Mouse (Mus musculus) neural tube, embryonic 13.5 days (tissue): ENCODE measurements around the gene Cdh24. TPM values are rescaled to one million over a fixed set of nuclear protein-coding genes. Genes with fewer than 3 reads are reported as not detected.
"Not testable (repeated sequence)": the region's sequence is repeated elsewhere in the genome, so short reads cannot be mapped to it uniquely, and the experiment has no call there.

Experiments
- ATAC-seq: fragments of 200-750 bp; cut with Nextera tagmentation; 2 replicates; pipeline ENCODE4 v1.8.0; 2017; ENCODE audit warnings: low read depth, mild to moderate bottlenecking, moderate TSS enrichment, moderate library complexity
- H3K27ac ChIP-seq: fragments of 300-500 bp; sonication (generic); replicated peaks from 2 replicates; pipeline ENCODE4 v1.5.1; 2015; ENCODE audit warnings: moderate library complexity, mild to moderate bottlenecking, inconsistent platforms
- H3K27me3 ChIP-seq: fragments of 300-500 bp; sonication (generic); 2 replicates; pipeline ENCODE4 v1.6.1; 2015; ENCODE audit warnings: mild to moderate bottlenecking, inconsistent platforms
- H3K36me3 ChIP-seq: fragments of 300-500 bp; sonication (generic); 2 replicates; pipeline ENCODE4 v1.6.1; 2015; ENCODE audit warnings: mild to moderate bottlenecking, inconsistent platforms
- H3K4me1 ChIP-seq: fragments of 300-500 bp; sonication (generic); replicated peaks from 2 replicates; pipeline ENCODE4 v1.6.1; 2015; ENCODE audit warnings: inconsistent platforms
- H3K4me2 ChIP-seq: fragments of 300-500 bp; sonication (generic); 2 replicates; pipeline ENCODE4 v1.6.1; 2015; ENCODE audit warnings: inconsistent platforms, mild to moderate bottlenecking, moderate library complexity
- H3K4me3 ChIP-seq: fragments of 300-500 bp; sonication (generic); 2 replicates; pipeline ENCODE4 v1.5.1; 2015; ENCODE audit warnings: mild to moderate bottlenecking, inconsistent platforms
- H3K9ac ChIP-seq: fragments of 300-500 bp; sonication (generic); 2 replicates; pipeline ENCODE4 v1.6.1; 2015; ENCODE audit warnings: moderate library complexity, mild to moderate bottlenecking, inconsistent platforms
- H3K9me3 ChIP-seq: fragments of 300-500 bp; sonication (generic); 2 replicates; pipeline ENCODE4 v1.6.1; 2016; ENCODE audit warnings: inconsistent platforms
- WGBS: fragments of 180-500 bp; shearing (Covaris S2); methylation state at CpG from one replicate; pipeline ENCODE4 v1.1.7; 2015; 5-methylcytosine and 5-hydroxymethylcytosine counted together
- polyA plus RNA-seq: library from polyadenylated mRNA; unstranded; fragments of >200 nt; fragmentation: Nextera tagmentation; extraction: Ambion mirVana; gene quantifications from 2 replicates; pipeline ENCODE4 v1.2.1, GENCODE M21; 2015

The Cdh24 gene
- polyA plus RNA-seq, 1 experiment from 2014 or later: 9.2 TPM

DNA sequence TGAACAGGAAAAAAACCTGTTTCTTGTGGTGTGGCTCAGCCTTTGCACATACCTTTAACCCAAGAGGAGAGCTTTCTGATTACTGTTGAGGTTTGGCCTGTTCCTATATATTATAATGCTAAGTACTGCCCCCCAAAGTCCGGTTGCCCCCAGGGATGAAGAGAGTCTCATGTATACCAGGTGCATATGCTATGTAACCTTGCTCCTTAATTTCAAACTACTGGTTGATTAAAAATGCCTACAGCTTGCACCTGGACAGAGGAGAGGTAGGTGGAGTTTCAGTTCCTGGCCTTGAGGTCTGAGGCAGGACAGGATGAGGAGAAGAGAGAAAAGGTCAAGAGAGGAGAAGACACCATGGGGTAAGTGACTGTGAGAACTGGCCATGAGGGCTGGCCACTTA lies 20.0 kb downstream of the Cdh24 start, which contains the start of gene Psmb11:
Gene Psmb11, plus strand, starts transcription at position 301 of the 400 bp plus-strand sequence.
- Histone ChIP-seq H3K36me3 (0 out of 2 replicates have a peak, but pooled peaks cover 4% of the 10 kb centered on the region), H3K9me3 (no peaks in the 10 kb centered on the region), H3K27ac (no peak within 1 kb of the TSS), H3K9ac (no peak within 1 kb of the TSS), H3K27me3 (no peaks in the 10 kb centered on the region), H3K4me2 (no peak within 1 kb of the TSS), H3K4me1 (peaks cover 12% of the 10 kb centered on the region), H3K4me3 (no peak within 1 kb of the TSS)
- 87% methylated on average over 1 of the region's 1 CpGs for WGBS
- ATAC-seq: no peak

DNA sequence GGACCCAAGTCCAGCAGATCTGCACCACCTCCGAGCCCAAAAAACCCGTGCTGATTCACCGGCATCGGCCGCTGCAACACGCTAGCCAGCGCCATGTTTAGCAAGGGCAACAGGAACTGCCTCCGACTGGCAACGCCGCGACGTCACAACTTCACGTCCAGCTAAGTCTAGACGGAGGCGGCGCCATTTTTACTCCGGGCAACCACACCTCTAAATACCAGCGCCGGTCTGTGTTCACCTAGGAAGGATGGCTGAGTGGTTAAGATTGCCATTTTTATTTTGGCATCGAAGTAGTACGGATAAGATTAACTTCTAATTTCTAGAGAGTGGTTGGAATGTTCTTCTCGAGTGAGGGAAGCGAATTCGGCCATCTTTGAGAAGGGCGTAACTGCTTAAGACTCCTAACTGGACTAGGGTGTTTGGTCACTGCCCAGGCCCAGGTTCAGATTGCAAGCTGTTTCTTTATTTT lies 23.2 kb downstream of the Cdh24 start, which contains the start of gene Psmb5:
Gene Psmb5, minus strand, starts transcription at position 126 of the 469 bp plus-strand sequence.
- WGBS: under 1% methylated on average over 25 of the region's 25 CpGs
- Histone ChIP-seq H3K36me3 (peaks cover 26% of the 10 kb centered on the region), H3K4me2 (peak within 1 kb of the TSS; percentile 84), H3K27ac (peak within 1 kb of the TSS; percentile 88), H3K9me3 (no peaks in the 10 kb centered on the region), H3K27me3 (no peaks in the 10 kb centered on the region), H3K9ac (peak within 1 kb of the TSS; percentile 97), H3K4me1 (peaks cover 24% of the 10 kb centered on the region), H3K4me3 (peak within 1 kb of the TSS; percentile 83)
- ATAC-seq: peak; percentile 90

DNA sequence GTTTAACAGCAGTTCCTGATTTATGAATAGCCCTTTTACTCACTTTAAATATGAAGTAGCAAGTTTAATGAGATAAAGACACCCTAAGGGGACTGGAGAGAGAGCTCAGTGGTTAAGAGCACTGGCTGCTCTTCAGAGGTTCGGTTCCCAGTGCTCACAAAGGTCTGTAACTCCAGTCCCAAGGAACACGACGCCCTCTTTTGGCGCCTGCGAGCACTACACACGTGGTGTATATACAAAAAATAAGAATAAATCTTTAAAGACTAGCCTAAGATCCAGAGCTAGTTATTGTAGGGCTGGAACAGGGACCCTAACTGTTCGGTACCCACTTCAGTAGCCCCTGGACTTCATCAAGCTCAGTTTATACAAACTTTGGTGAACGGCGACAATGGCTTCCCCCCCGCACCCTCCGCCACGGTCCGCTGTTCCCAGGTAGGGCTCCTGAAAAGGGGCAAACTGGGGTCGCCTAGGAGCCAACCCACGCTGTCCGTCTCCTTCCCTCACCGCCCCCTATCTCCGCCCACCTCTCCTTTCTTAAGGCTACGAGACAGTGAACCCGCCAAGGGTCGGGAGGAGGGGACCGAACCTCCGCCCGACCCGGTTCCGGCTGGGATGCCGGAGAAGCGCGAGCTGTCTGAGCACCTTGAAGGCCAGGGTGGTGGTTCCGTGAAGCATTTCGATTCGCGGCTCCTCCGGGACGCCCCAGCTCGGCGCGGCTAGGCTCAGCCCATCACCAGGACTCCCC lies 23.8 kb downstream of the Cdh24 start:
- H3K4me1 ChIP-seq: peaks cover 24% of the 10 kb centered on the region
- ATAC-seq: peak; percentile 69
- peak overlapping the region; percentile 83 for H3K4me3 ChIP-seq
- peaks cover 31% of the 10 kb centered on the region for H3K36me3 ChIP-seq
- no peaks in the 10 kb centered on the region for H3K27me3 ChIP-seq
- peak overlapping the region; percentile 88 for H3K27ac ChIP-seq
- H3K4me2 ChIP-seq: peak overlapping the region; percentile 84
- H3K9me3 ChIP-seq: no peaks in the 10 kb centered on the region
- peak overlapping the region; percentile 97 for H3K9ac ChIP-seq
- 2% methylated on average over 38 of the region's 38 CpGs for WGBS

DNA sequence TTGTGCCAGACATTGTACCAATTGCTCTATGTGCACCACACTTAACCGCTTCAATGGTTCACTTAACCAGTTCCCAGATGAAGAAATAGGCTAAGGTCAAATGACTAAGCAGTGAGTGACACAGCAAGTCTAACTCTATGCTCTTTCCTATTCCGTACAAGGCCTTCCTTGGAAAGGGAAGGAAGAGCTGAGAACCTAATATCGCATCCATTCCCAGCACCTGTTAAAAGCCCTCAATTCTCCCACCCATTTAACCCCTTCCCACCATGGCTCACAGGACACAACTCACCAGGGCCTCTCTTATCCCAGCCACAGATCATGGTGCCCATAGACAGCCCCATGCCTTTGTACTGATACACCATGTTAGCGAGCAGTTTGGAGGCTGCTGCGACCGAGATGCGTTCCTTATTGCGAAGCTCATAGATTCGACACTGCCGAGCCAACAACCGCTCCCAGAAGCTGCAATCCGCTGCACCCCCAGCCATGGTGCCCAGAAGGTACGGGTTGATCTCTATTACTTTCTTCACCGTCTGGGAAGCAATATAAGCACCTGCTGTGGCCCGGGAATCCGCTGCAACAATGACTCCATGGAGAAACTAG lies 24.8 kb downstream of the Cdh24 start:
- no peak for ATAC-seq
- Histone ChIP-seq H3K9ac (no peak overlapping the region), H3K4me3 (no peak overlapping the region), H3K4me1 (peaks cover 24% of the 10 kb centered on the region), H3K9me3 (no peaks in the 10 kb centered on the region), H3K4me2 (peak overlapping the region; percentile 84), H3K27ac (no peak overlapping the region), H3K36me3 (peaks cover 40% of the 10 kb centered on the region), H3K27me3 (no peaks in the 10 kb centered on the region)
- WGBS: 90% methylated on average over 16 of the region's 16 CpGs

DNA sequence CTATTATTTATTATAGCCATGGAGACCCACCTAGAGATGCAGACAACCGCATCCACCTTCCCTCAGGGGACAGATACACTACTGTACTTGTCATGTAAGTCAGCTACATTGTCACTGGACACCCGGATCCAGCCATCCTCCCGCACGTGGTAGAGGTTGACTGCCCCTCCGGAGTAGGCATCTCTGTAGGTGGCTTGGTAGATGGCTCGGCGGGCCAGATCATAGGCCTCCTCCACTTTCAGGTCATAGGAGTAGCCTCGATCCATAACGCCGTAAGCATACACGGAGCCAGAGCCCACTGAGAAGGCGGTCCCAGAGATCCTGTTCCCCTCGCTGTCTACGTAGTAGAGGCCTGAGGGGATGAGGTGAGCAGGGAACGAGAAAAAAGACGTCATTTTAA lies 27.0 kb downstream of the Cdh24 start:
- H3K4me3 ChIP-seq, H3K27ac ChIP-seq, H3K4me2 ChIP-seq, H3K27me3 ChIP-seq, H3K9ac ChIP-seq, H3K9me3 ChIP-seq, ATAC-seq: not testable (repeated sequence)
- 93% methylated on average over 16 of the region's 16 CpGs for WGBS
- Histone ChIP-seq H3K36me3 (peaks cover 50% of the 10 kb centered on the region), H3K4me1 (peaks cover 24% of the 10 kb centered on the region)

DNA sequence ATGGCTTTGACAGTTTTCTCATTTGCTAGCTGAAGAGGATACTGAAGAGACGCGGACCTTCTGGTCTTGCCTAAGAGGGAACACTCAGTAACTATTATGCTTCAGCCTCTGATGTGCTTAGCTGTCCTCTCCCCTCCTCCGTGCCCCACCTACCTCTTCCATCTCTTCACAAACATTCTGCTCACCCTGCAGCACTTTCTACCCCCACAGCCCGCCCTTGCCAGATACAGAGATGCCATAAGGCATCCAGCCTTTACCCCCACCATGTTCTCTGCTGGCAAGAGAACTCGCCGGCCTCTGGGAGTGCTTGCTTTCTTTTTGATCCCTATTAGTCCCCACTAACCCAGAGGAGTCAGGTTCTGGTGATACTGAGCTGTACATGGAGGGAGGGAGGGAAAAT lies 30.5 kb downstream of the Cdh24 start:
- peaks cover 7% of the 10 kb centered on the region for H3K4me1 ChIP-seq
- no peak for ATAC-seq
- no peak overlapping the region for H3K9ac ChIP-seq
- H3K27ac ChIP-seq: no peak overlapping the region
- H3K36me3 ChIP-seq: peaks cover 41% of the 10 kb centered on the region
- H3K9me3 ChIP-seq: no peaks in the 10 kb centered on the region
- H3K4me2 ChIP-seq: no peak overlapping the region
- 85% methylated on average over 6 of the region's 6 CpGs for WGBS
- H3K27me3 ChIP-seq: no peaks in the 10 kb centered on the region
- H3K4me3 ChIP-seq: no peak overlapping the region

DNA sequence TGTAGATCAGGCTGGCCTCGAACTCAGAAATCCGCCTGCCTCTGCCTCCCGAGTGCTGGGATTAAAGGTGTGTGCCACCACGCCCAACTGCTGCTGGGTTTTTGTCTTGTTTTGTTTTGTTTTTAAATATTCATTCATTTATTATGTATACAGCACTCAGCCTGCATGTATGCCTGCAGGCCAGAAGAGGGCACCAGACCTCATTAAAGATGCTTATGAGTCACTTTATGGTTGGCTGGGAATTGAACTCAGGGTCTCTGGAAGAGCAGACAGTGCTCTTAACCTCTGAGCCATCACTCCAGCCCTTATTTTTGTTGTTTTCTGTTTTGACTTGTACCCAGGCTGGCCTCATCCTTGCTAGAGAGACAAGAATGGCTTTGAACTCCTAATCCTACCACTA lies 31.2 kb downstream of the Cdh24 start:
- Histone ChIP-seq H3K27me3 (no peaks in the 10 kb centered on the region), H3K4me2 (no peak overlapping the region), H3K4me3 (no peak overlapping the region), H3K9ac (no peak overlapping the region), H3K27ac (no peak overlapping the region), H3K9me3 (no peaks in the 10 kb centered on the region), H3K4me1 (peaks cover 5% of the 10 kb centered on the region), H3K36me3 (peaks cover 34% of the 10 kb centered on the region)
- ATAC-seq: no peak
- WGBS: 75% methylated on average over 4 of the region's 4 CpGs

DNA sequence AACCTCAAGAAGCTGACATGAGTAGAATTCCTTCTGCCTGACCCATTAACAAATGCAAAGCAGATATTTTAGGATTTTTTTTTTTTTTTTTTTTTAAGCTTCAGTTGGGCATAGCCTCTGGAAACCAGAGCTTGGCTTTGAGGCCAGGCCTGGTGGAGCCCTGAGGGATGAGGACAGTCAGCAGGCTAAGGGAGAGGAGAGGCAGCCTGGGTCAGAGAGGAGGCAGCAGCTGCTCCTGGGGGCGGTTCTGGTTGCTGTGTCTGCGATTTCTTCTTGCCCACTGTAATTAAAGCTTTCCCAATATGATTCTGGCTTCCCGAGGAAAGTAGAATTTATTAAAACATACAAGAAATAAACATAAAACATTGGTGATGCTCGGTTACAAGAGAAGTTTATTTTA lies 31.9 kb downstream of the Cdh24 start:
- 68% methylated on average over 4 of the region's 4 CpGs for WGBS
- H3K27ac ChIP-seq: no peak overlapping the region
- H3K9me3 ChIP-seq: no peaks in the 10 kb centered on the region
- peaks cover 12% of the 10 kb centered on the region for H3K4me1 ChIP-seq
- no peak overlapping the region for H3K4me2 ChIP-seq
- ATAC-seq: no peak
- H3K4me3 ChIP-seq: no peak overlapping the region
- H3K9ac ChIP-seq: no peak overlapping the region
- H3K27me3 ChIP-seq: no peaks in the 10 kb centered on the region
- H3K36me3 ChIP-seq: peaks cover 30% of the 10 kb centered on the region

DNA sequence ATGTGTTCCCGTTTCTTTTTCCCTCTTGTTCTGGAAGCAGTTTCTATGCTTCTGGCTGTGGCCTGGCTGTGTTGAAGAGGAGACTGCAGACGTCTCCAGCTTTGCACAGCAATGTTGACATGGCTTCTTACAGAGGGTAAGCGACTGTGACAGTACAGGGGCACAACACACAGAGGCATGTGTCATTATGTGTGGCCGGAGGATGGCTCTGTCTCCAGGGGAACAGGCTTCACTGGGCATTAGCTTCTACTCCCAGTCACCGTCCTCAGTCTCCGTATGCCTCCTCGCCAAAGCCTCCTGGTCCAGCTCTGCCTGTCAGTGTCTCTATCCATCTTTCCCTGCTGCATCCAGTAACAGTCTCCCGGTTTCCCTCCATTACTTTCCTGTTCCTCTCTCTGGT lies 33.9 kb downstream of the Cdh24 start:
- Histone ChIP-seq H3K27me3 (no peaks in the 10 kb centered on the region), H3K27ac (no peak overlapping the region), H3K4me3 (no peak overlapping the region), H3K36me3 (peaks cover 18% of the 10 kb centered on the region; the same call in 1 of the 2 replicates), H3K9me3 (no peaks in the 10 kb centered on the region), H3K4me2 (no peak overlapping the region), H3K9ac (no peak overlapping the region), H3K4me1 (peaks cover 22% of the 10 kb centered on the region)
- no peak for ATAC-seq
- 41% methylated on average over 8 of the region's 8 CpGs for WGBS

DNA sequence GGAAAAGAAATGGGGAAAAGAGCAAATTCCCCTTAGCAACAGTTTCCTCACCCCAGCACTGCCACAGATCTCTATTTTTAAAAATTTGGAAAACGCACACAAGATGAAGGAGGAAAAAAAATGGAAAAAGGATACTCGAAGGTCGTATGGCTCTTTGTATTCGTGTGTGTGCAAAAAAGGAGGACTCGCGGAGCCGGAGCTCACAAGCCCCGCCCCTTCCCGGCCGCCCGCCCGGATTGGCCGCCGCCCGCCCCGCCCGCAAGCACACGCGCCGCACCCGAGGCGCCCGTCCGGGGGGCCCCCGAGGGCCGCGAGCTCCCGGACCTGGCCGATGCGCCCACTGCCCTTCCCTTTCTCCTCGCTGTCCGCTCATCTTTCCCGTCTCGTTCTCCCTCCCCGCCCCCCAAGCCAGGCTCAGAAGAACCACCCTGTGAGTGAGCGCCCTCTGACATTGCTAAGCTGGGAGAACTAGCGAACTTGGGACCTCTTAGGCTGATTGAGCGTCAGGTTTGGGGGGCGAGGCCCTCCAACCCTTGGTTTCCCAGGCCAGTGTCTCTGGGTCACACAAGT lies 35.3 kb downstream of the Cdh24 start, which contains the start of gene 4931414P19Rik:
Gene 4931414P19Rik, minus strand, starts transcription at position 242 of the 570 bp plus-strand sequence.
- WGBS: 0% methylated on average over 39 of the region's 39 CpGs
- Histone ChIP-seq H3K4me2 (peak within 1 kb of the TSS; percentile 61), H3K9ac (peak within 1 kb of the TSS; percentile 67), H3K4me3 (peak within 1 kb of the TSS; percentile 46), H3K36me3 (peaks cover 6% of the 10 kb centered on the region; the same call in 1 of the 2 replicates), H3K4me1 (peaks cover 24% of the 10 kb centered on the region), H3K27me3 (no peaks in the 10 kb centered on the region), H3K9me3 (no peaks in the 10 kb centered on the region), H3K27ac (peak within 1 kb of the TSS; percentile 73)
- ATAC-seq: peak; percentile 19; the same call in 1 of the 2 replicates

DNA sequence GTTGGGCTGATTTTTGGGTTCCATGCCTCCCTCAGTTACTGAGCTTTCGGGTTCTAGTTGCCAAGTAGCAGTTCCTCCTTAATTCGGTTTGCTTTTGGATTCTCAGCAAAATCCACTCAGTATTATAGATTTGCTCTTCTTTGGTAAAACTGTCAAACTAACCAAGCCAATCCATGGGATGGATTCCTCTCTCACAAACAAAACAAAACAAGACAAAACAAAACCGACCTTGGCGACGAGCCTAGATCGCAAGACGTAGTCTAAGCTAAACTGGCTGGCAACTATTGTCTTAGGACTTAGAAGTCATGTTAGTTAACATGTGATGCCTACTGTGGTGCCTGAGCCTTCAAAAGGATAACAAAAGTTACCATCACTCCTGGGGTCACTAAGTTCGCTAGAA lies 37.5 kb downstream of the Cdh24 start:
- Histone ChIP-seq H3K27me3 (no peaks in the 10 kb centered on the region), H3K4me1 (peaks cover 24% of the 10 kb centered on the region), H3K9me3 (no peaks in the 10 kb centered on the region), H3K27ac (peak overlapping the region; percentile 97), H3K4me3 (peak overlapping the region; percentile 64), H3K4me2 (peak overlapping the region; percentile 61), H3K9ac (no peak overlapping the region), H3K36me3 (peaks cover 9% of the 10 kb centered on the region; the same call in 1 of the 2 replicates)
- 90% methylated on average over 8 of the region's 8 CpGs for WGBS
- ATAC-seq: no peak
